ENCODE assay signal across 8 mouse cellular contexts in the genomic region with DNA sequence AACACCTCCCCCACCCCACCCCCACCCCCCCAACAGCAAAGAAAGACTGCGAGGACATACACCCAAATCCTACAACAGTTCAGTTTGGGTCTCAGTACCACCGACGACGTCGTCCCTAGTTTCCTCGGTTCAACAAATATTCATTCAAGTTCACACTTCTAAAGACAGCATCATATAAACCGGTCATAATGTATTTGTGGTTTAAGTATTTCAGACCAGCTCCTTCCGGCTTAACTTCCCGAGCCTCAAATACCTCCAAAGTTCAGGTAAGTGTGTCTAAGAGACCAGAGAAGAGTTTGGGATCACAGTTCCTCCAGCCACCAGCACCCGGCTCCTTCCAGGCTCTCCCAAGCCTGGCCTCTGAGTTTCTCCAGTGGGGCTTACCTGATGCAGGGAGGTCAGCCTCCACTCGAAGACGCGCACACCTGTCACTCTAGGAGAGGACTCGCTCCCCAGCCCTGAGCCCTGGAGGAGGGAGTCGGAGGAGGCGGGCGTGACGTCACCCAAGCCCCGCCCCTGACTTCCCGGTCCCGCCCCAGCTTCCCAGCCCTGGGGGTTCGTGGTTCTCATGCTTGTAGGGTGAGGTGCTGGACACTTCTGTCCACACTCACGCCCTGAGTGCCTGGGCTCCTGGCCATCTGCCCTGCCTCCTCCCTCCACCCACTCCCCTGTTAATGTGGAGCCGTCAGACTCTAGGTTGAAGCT. TPM values are rescaled to one million over a fixed set of nuclear protein-coding genes. Genes with fewer than 3 reads are reported as not detected.
DNase-seq lines count a peak whose midpoint lies in the region; ATAC-seq and TF ChIP-seq lines count a peak whose summit lies in the region.

Gene Csnk1e, minus strand, starts transcription at position 461 of the 705 bp plus-strand sequence.

- no peaks in the 10 kb centered on the region for H3K79me2 ChIP-seq in C2C12 (ENCODE audit: control insufficient read depth, insufficient read depth)

- H3K79me3 ChIP-seq in C2C12 (ENCODE audit: low read depth) = no peaks in the 10 kb centered on the region

- ATAC-seq in embryonic facial prominence, embryonic 14.5 days (ENCODE audit: low read depth) = peak; percentile 85
- ATAC-seq in heart, embryonic 13.5 days (ENCODE audit: extremely low read depth, insufficient number of reproducible peaks, low FRiP score, low TSS enrichment) = peak; percentile 74
- ATAC-seq in kidney, postnatal 0 days (replicated peaks; ENCODE audit: low FRiP score, low read depth) = peak; percentile 78
- no peak for ATAC-seq in liver, embryonic 14.5 days (ENCODE audit: insufficient read depth)

- H3K9me3 ChIP-seq in embryonic facial prominence, embryonic 14.5 days (ENCODE audit: control insufficient read depth, low read length) = 0 out of 2 replicates have a peak, but pooled peaks cover 4% of the 10 kb centered on the region
- H3K9me3 ChIP-seq in heart, embryonic 13.5 days = peaks cover 5% of the 10 kb centered on the region; the same call in 1 of the 2 replicates
- H3K9me3 ChIP-seq in kidney, postnatal 0 days (replicated peaks; ENCODE audit: low read length) = no peaks in the 10 kb centered on the region
- no peaks in the 10 kb centered on the region for H3K9me3 ChIP-seq in liver, embryonic 14.5 days (ENCODE audit: control insufficient read depth, low read length)

- peak within 1 kb of the TSS; percentile 43; the same call in 1 of the 2 replicates for H3K9ac ChIP-seq in embryonic facial prominence, embryonic 14.5 days (ENCODE audit: low read depth, low read length)
- H3K9ac ChIP-seq in heart, embryonic 13.5 days = peak within 1 kb of the TSS; percentile 75
- H3K9ac ChIP-seq in kidney, postnatal 0 days (ENCODE audit: low read depth, low read length) = peak within 1 kb of the TSS; percentile 49; the same call in 1 of the 2 replicates
- H3K9ac ChIP-seq in liver, embryonic 14.5 days (replicated peaks) = no peak within 1 kb of the TSS

- WGBS in embryonic facial prominence, embryonic 14.5 days = 2% methylated on average over 24 of the region's 24 CpGs
- WGBS in heart, embryonic 13.5 days = 3% methylated on average over 24 of the region's 24 CpGs
- WGBS in kidney, postnatal 0 days = 2% methylated on average over 24 of the region's 24 CpGs
- WGBS in liver, embryonic 14.5 days (ENCODE audit: insufficient replicate concordance) = 3% methylated on average over 24 of the region's 24 CpGs

- H3K27ac ChIP-seq in embryonic facial prominence, embryonic 14.5 days (replicated peaks; ENCODE audit: low read depth, low read length) = no peak within 1 kb of the TSS
- peak within 1 kb of the TSS; percentile 63 for H3K27ac ChIP-seq in heart, embryonic 13.5 days (replicated peaks)
- H3K27ac ChIP-seq in kidney, postnatal 0 days = no peak within 1 kb of the TSS
- H3K27ac ChIP-seq in liver, embryonic 14.5 days = no peak within 1 kb of the TSS

- H3K4me2 ChIP-seq in embryonic facial prominence, embryonic 14.5 days (ENCODE audit: low read depth, low read length) = peak within 1 kb of the TSS; percentile 75
- H3K4me2 ChIP-seq in heart, embryonic 13.5 days = peak within 1 kb of the TSS; percentile 72
- peak within 1 kb of the TSS; percentile 65 for H3K4me2 ChIP-seq in kidney, postnatal 0 days (ENCODE audit: low read length)
- peak within 1 kb of the TSS; percentile 60 for H3K4me2 ChIP-seq in liver, embryonic 14.5 days (ENCODE audit: low read depth)

- no peaks in the 10 kb centered on the region for H3K27me3 ChIP-seq in C2C12 (ENCODE audit: control insufficient read depth, insufficient read depth, insufficient read length)
- peaks cover 4% of the 10 kb centered on the region; the same call in 1 of the 2 replicates for H3K27me3 ChIP-seq in embryonic facial prominence, embryonic 14.5 days (replicated peaks; ENCODE audit: control insufficient read depth, insufficient read depth, low read length)
- 0 out of 2 replicates have a peak, but pooled peaks cover 6% of the 10 kb centered on the region for H3K27me3 ChIP-seq in heart, embryonic 13.5 days (replicated peaks)
- H3K27me3 ChIP-seq in kidney, postnatal 0 days (ENCODE audit: insufficient read depth, low read length) = no peaks in the 10 kb centered on the region
- H3K27me3 ChIP-seq in liver, embryonic 14.5 days (ENCODE audit: control insufficient read depth, insufficient read depth, low read length) = no peaks in the 10 kb centered on the region

- no peak for TF ChIP-seq EP300 in liver, embryonic 14.5 days (IDR thresholded peaks at IDR 0.05; ENCODE audit: low read depth)

- no peak for TF ChIP-seq CTCF in C2C12 (IDR thresholded peaks at IDR 0.05; ENCODE audit: control insufficient read depth, insufficient read depth, insufficient read length)
- no peak for TF ChIP-seq CTCF in kidney, postnatal 0 days (IDR thresholded peaks at IDR 0.05; ENCODE audit: low read depth)
- TF ChIP-seq CTCF in liver, embryonic 14.5 days (IDR thresholded peaks at IDR 0.05; ENCODE audit: low read depth) = no peak

- no peak within 1 kb of the TSS for H3ac ChIP-seq in C2C12 (ENCODE audit: control insufficient read depth, insufficient read length, low read depth)

- peaks cover 8% of the 10 kb centered on the region for H3K4me1 ChIP-seq in embryonic facial prominence, embryonic 14.5 days (ENCODE audit: control insufficient read depth, insufficient read depth, low read length)
- peaks cover 23% of the 10 kb centered on the region for H3K4me1 ChIP-seq in heart, embryonic 13.5 days
- peaks cover 11% of the 10 kb centered on the region; the same call in 1 of the 2 replicates for H3K4me1 ChIP-seq in kidney, postnatal 0 days (replicated peaks; ENCODE audit: insufficient read depth, low read length)
- peaks cover 0 to 6% of the 10 kb centered on the region in 2 experiments; a peak in 3 of 4 replicates for H3K4me1 ChIP-seq in liver, embryonic 14.5 days (replicated peaks; ENCODE audit: control insufficient read depth in 2 of 2, insufficient read depth in 2 of 2, low read length in 1 of 2)

- H3K4me3 ChIP-seq in C2C12 (ENCODE audit: insufficient read depth, poor library complexity, severe bottlenecking) = no peak within 1 kb of the TSS
- peak within 1 kb of the TSS; percentile 33 for H3K4me3 ChIP-seq in embryonic facial prominence, embryonic 14.5 days (ENCODE audit: low read depth, low read length)
- peak within 1 kb of the TSS; percentile 43 for H3K4me3 ChIP-seq in heart, embryonic 13.5 days
- peak within 1 kb of the TSS; percentile 23 for H3K4me3 ChIP-seq in kidney, postnatal 0 days (replicated peaks; ENCODE audit: low read depth, low read length)
- peak within 1 kb of the TSS; percentile 20 to 40; a peak in 3 of 4 replicates for H3K4me3 ChIP-seq in liver, embryonic 14.5 days (ENCODE audit: insufficient read depth in 1 of 2, low read depth in 2 of 2, low read length in 2 of 2)

- H3K36me3 ChIP-seq in C2C12 (ENCODE audit: control insufficient read depth, insufficient read depth) = no peaks in the 10 kb centered on the region
- H3K36me3 ChIP-seq in embryonic facial prominence, embryonic 14.5 days (ENCODE audit: control insufficient read depth, insufficient read depth, low read length) = no peaks in the 10 kb centered on the region
- H3K36me3 ChIP-seq in heart, embryonic 13.5 days = no peaks in the 10 kb centered on the region
- no peaks in the 10 kb centered on the region for H3K36me3 ChIP-seq in kidney, postnatal 0 days (ENCODE audit: insufficient read depth, low read length)
- H3K36me3 ChIP-seq in liver, embryonic 14.5 days (replicated peaks; ENCODE audit: control insufficient read depth, insufficient read depth, low read depth) = no peaks in the 10 kb centered on the region

- peak; percentile 78 for DNase-seq in R1 (ENCODE audit: low read depth, low spot score)
- peak; percentile 74 for DNase-seq in embryonic facial prominence, embryonic 14.5 days (ENCODE audit: low spot score)
- peak; percentile 75 for DNase-seq in kidney, postnatal 0 days (ENCODE audit: low spot score)
- no peak for DNase-seq in liver, embryonic 14.5 days (ENCODE audit: low read depth in 3 of 3, low spot score in 3 of 3)
- peak; percentile 23 to 31 for DNase-seq in natural killer cell, adult 2 months (ENCODE audit: low spot score in 2 of 2)
- peak; percentile 66 to 71 for DNase-seq in urinary bladder, postnatal 4 days (ENCODE audit: low spot score in 2 of 2)

TF ChIP-seq in C2C12, 6 proteins besides CTCF, POLR2A, EP300 and RAD21:
- TF ChIP-seq CEBPB (IDR thresholded peaks at IDR 0.05; ENCODE audit: low read depth) (no peak), FOSL1 (IDR thresholded peaks at IDR 0.05; ENCODE audit: insufficient read depth, low read length, poor library complexity, severe bottlenecking) (no peak), USF1 (IDR thresholded peaks at IDR 0.05; ENCODE audit: low read depth) (no peak), MYOG (IDR thresholded peaks at IDR 0.05; ENCODE audit: control insufficient read depth, extremely low read depth, insufficient read length) (no peak), MYOD1 (IDR thresholded peaks at IDR 0.05; ENCODE audit: control insufficient read depth, insufficient read length, low read depth) (no peak), MAX (IDR thresholded peaks at IDR 0.05) (no peak)

RNA-seq across cellular contexts. Expression of gene Csnk1e, which starts in this region (rescaled TPM):
- 98.6 TPM for polyA plus RNA-seq in C2C12 (2012; fragmentation: generic; extraction: Trizol)
- polyA plus RNA-seq in embryonic facial prominence, embryonic 14.5 days (2014; fragmentation: Nextera tagmentation; extraction: Ambion mirVana) = 75.3 and 76.3 TPM in 2 replicates
- polyA plus RNA-seq in heart, embryonic 13.5 days (2015; fragmentation: Nextera tagmentation; extraction: Ambion mirVana) = 64.8 and 76.2 TPM in 2 replicates
- polyA plus RNA-seq in kidney, postnatal 0 days (2015; fragmentation: Nextera tagmentation; extraction: Ambion mirVana) = 50.9 and 53.9 TPM in 2 replicates
- polyA plus RNA-seq in liver, embryonic 14.5 days (2012; rRNA removed) = 9.5 and 9.8 TPM in 2 replicates
- polyA plus RNA-seq in liver, embryonic 14.5 days (2014; fragmentation: Nextera tagmentation; extraction: Ambion mirVana) = 3.7 and 5.5 TPM in 2 replicates

Comparison
In these comparisons a context has a peak if more than half of its experiments do, and no peak if none do; other contexts are left out.
1. DNase-seq: peak in R1 (single experiment), embryonic facial prominence, embryonic 14.5 days (single experiment), kidney, postnatal 0 days (single experiment), natural killer cell, adult 2 months (2 of 2) and urinary bladder, postnatal 4 days (2 of 2); none in liver, embryonic 14.5 days (0 of 3).
2. Peak in every context shown above with its lines, with median percentiles within 50 percentile points of each other: H3K4me2 ChIP-seq.